Mouse (Mus musculus) heart, adult 2 months (tissue): ENCODE measurements around the gene Ikzf2.

Experiments used
- CTCF ChIP-seq: fragments of 200-600 bp; IDR thresholded peaks from 2 replicates; pipeline ENCODE4 v1.8.1; 2022; ENCODE audit warnings: antibody characterized with exemption, mild to moderate bottlenecking, moderate library complexity
- EP300 ChIP-seq: fragments of 200-500 bp; IDR thresholded peaks from 2 replicates; pipeline ENCODE4 v1.6.1; 2011; ENCODE audit warnings: low read depth, low read length, control low read depth; ENCODE audit not compliant: insufficient read depth
- POLR2A ChIP-seq: fragments of 200-500 bp; IDR thresholded peaks from 2 replicates; pipeline ENCODE4 v1.6.1; 2011; ENCODE audit warnings: mild to moderate bottlenecking, low read depth, low read length, control low read depth; ENCODE audit not compliant: insufficient read depth

- TF ChIP-seq CTCF (no peak), POLR2A (no peak), EP300 (no peak)
Measured at GRCm38 (mm10) chr1:69667456-69667855, 19.6 kb downstream of the Ikzf2 start.
